Comparison of ENCODE assay signal across 24 mouse cellular contexts in the genomic region with DNA sequence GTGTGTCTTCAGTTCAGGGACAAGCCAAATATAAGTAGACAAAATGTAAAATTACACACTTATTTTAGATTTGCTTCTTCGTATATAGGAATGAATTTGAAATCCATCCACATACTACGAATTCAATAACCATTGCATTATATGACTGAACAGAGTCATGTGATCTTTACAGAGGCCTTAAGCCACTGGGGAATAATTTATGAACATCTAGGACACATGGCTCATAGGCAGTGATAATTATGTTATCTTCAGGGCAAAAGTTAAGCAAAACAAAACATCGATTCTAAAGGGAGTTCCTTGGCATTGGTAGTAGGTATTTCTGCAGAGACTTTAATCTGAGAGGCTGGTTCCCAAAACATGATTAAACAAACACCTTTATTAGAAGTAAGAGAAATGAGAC. TPM values are rescaled to one million over a fixed set of nuclear protein-coding genes. Genes with fewer than 3 reads are reported as not detected.
"Had no signal": no experiment of that assay in that cellular context is flagged by ENCODE, and none has a peak within 500 bp of the region (broad histone marks: within the 10 kb centered on the region; RNA-seq: fewer than 3 reads in every experiment).

TSS of gene Olfr178 (minus strand) at position 101 of the 400 bp plus-strand sequence.

- H3K27me3 ChIP-seq: neural tube, embryonic 13.5 days; neural tube, embryonic 15.5 days; stomach, embryonic 15.5 days had no signal

- H3K4me1 ChIP-seq: neural tube, embryonic 13.5 days; neural tube, embryonic 15.5 days; stomach, embryonic 15.5 days had no signal

- H3K9me3 ChIP-seq: neural tube, embryonic 13.5 days; neural tube, embryonic 15.5 days; stomach, embryonic 15.5 days had no signal

- H3K4me3 ChIP-seq: neural tube, embryonic 13.5 days; neural tube, embryonic 15.5 days; stomach, embryonic 15.5 days had no signal

- H3K27ac ChIP-seq: neural tube, embryonic 13.5 days; neural tube, embryonic 15.5 days; stomach, embryonic 15.5 days; stomach, postnatal 0 days had no signal

- H3K4me2 ChIP-seq: neural tube, embryonic 13.5 days; neural tube, embryonic 15.5 days; stomach, embryonic 15.5 days had no signal

- H3K36me3 ChIP-seq: neural tube, embryonic 13.5 days; neural tube, embryonic 15.5 days; stomach, embryonic 15.5 days had no signal

- DNase-seq: retina, postnatal 1 day; right cerebral cortex, adult 18-20 months; right cerebral cortex, postnatal 14 days; right cerebral cortex, postnatal 25 days; right cerebral cortex, postnatal 4 days; spleen, adult 18-20 months; thymus, adult 18-20 months; thymus, adult 2 months; thymus, postnatal 14 days; thymus, postnatal 25 days; thymus, postnatal 36 days; thymus, postnatal 4 days had no signal

- H3K9ac ChIP-seq: neural tube, embryonic 13.5 days; neural tube, embryonic 15.5 days; stomach, embryonic 15.5 days had no signal

RNA-seq across cellular contexts. Expression of gene Olfr178, which starts in this region (rescaled TPM):
- polyA plus RNA-seq: neural tube, embryonic 13.5 days; neural tube, embryonic 14.5 days; neural tube, embryonic 15.5 days; small intestine, adult 2 months; spleen, adult 2 months; stomach, embryonic 14.5 days; stomach, embryonic 15.5 days; stomach, embryonic 16.5 days; stomach, postnatal 0 days; testis, adult 2 months; thymus, adult 2 months; thymus, postnatal 0 days; urinary bladder, adult 2 months had no signal
